Mouse (Mus musculus) urinary bladder, adult 2 months (tissue): ENCODE data around the gene Sash1. TPM values are rescaled to one million over a fixed set of nuclear protein-coding genes. Genes with fewer than 3 reads are reported as not detected.

Experiments
- DNase-seq: peaks from one replicate; pipeline ENCODE4 v3.0.0; 2022; ENCODE audit warnings: low spot score
- polyA plus RNA-seq: library from polyadenylated mRNA; depleted of rRNA; stranded (reverse); fragments of >200 nt; gene quantifications from 2 replicates; pipeline ENCODE4 v1.2.3, GENCODE M21; 2012

The Sash1 gene
- polyA plus RNA-seq, 1 experiment, result 30.4 TPM

- no peak for DNase-seq
Observed at GRCm38 (mm10) chr10:8682900-8683299, 203.0 kb downstream of the Sash1 start.

DNA sequence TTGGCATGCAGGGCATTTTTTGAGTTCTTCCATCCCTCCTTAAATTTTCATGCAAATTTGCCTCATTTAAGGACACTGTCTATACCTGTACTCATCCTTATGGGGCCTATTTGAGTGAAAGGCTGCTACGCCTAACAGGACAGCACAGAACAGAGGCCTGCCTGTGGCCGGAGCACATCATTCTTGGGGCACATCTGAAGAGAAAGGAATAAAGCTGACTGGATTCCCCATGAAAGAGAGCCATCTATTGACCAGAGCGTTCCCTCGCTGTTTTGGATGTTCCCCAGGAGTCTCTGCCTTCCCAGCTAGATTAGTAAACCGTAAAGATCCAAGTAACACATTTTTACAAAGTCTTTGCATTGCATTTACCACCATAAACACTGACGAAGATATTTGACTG is 203.5 kb downstream of the Sash1 start:
- DNase-seq, result no peak

- no peak for DNase-seq
Observed at GRCm38 (mm10) chr10:8676722-8677121, 209.1 kb downstream of the Sash1 start.
